Mouse (Mus musculus): ENCODE measurements at regions not wholly inside any gene's neighbourhood (a gene's known extent, or its start where the extent isn't known, plus 50 kb on each side); places are given as distances from the start of the nearest gene placed in this dataset.
A peak's percentile ranks its signal among the peaks of the same experiment; 100 is the strongest.
"Not testable (repeated sequence)": the region's sequence is repeated elsewhere in the genome, so short reads cannot be mapped to it uniquely, and the experiment has no call there.

DNA sequence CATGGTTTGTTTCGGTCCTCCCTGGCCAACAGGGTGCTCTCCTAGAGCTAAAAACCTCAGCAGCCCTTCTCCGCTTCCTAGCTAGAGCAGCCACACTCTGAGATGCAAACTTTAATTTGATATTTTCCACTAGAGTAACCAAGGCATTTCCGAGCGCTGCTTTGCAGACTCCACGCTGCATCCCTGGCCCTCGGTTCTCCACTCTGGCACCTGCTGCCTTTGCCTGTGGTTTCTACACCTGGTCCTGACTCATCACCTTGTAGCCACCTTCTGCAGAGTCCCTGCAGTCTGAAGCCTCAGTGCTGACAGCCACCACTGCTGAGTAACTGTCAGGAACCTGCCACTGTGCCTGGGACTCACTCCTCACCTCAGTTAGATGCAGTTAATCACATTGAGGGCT is 124.5 kb downstream of the Suds3 start:
- Histone ChIP-seq H3K27ac (ENCODE audit: low read depth, low read length) (no peak overlapping the region), H3K4me3 (ENCODE audit: low read depth, low read length) (no peak overlapping the region), H3K4me1 (ENCODE audit: control insufficient read depth, insufficient read depth, low read length) (no peaks in the 10 kb centered on the region), H3K27me3 (ENCODE audit: control insufficient read depth, insufficient read depth, low read length) (no peaks in the 10 kb centered on the region), H3K9me3 (ENCODE audit: control insufficient read depth, low read length) (no peaks in the 10 kb centered on the region), H3K36me3 (ENCODE audit: control insufficient read depth, insufficient read depth, low read length) (no peaks in the 10 kb centered on the region), H3K9ac (ENCODE audit: low read length) (no peak overlapping the region), H3K4me2 (ENCODE audit: low read depth) (no peak overlapping the region)
- ATAC-seq (ENCODE audit: insufficient read depth, low FRiP score, low TSS enrichment) (no peak), DNase-seq (ENCODE audit: low spot score) (no peak)
- WGBS: 89% methylated on average over 6 of the region's 6 CpGs

DNA sequence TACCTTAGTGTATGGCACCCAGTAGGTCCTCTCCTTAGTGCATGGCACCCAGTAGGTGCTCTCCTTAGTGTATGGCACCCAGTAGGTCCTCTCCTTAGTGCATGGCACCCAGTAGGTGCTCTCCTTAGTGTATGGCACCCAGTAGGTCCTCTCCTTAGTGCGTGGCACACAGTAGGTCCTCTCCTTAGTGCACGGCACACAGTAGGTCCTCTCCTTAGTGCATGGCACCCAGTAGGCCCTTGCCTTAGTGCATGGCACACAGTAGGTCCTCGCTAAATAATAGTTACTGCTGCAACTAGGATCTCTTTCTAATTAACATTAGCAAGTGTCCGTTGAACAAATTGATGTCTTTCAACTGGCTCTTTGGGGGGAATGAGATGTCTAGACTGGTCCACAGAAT is 144.4 kb downstream of the Suds3 start:
- not testable (repeated sequence) for H3K4me2 ChIP-seq (ENCODE audit: low read depth); H3K27ac ChIP-seq (ENCODE audit: low read depth, low read length); H3K9ac ChIP-seq (ENCODE audit: low read length); H3K4me3 ChIP-seq (ENCODE audit: low read depth, low read length); H3K9me3 ChIP-seq (ENCODE audit: control insufficient read depth, low read length); ATAC-seq (ENCODE audit: insufficient read depth, low FRiP score, low TSS enrichment); H3K27me3 ChIP-seq (ENCODE audit: control insufficient read depth, insufficient read depth, low read length); H3K36me3 ChIP-seq (ENCODE audit: control insufficient read depth, insufficient read depth, low read length); H3K4me1 ChIP-seq (ENCODE audit: control insufficient read depth, insufficient read depth, low read length); DNase-seq (ENCODE audit: low spot score)
- 87% methylated on average over 4 of the region's 4 CpGs for WGBS

DNA sequence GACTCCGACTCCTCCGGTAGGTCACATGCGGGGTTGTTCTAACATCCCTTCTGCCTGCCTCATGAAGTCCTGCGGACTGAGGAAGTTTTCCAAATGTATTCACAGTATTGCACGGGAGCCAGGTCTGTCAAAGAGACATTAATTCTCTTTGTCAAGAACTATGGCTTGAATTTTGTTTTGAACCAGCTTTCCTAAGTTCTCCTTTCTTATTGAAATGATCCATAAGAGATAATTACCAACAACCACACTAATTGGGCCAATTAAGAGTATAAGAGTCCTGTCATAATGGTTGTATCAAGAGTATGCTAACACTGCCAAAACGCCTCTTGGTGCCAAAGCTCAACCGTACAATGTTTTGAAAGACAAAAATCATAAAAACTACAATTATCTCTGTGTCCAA is 151.7 kb downstream of the Suds3 start:
- ATAC-seq (ENCODE audit: insufficient read depth, low FRiP score, low TSS enrichment): no peak

DNA sequence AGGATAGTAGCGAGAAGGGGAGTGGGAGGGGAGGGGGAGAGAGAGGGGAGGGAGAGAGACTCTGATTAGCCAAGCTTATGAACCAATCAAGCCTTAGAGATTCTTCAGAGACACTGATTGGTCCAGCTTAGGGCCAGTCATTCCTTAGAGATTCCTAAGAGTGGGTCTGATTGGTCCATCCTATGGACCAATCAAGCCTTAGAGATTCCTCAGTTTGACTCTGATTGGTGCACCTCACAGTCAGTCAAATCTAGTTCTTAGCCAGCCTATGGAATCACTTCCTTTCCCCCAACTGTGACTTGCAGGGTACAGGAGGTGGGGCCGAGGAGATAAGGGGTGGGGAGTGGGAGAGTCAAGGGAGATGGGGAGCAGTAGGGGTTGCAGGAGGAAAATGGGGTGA is 152.8 kb downstream of the Suds3 start:
- H3K9me3 ChIP-seq (ENCODE audit: control insufficient read depth, low read length): no peaks in the 10 kb centered on the region; the same call in 1 of the 2 replicates
- H3K27me3 ChIP-seq (ENCODE audit: control insufficient read depth, insufficient read depth, low read length): no peaks in the 10 kb centered on the region
- no peak overlapping the region for H3K4me2 ChIP-seq (ENCODE audit: low read depth)
- H3K4me1 ChIP-seq (ENCODE audit: control insufficient read depth, insufficient read depth, low read length): no peaks in the 10 kb centered on the region
- no peak for DNase-seq (ENCODE audit: low spot score)
- ATAC-seq (ENCODE audit: insufficient read depth, low FRiP score, low TSS enrichment): no peak
- H3K9ac ChIP-seq (ENCODE audit: low read length): no peak overlapping the region
- no peak overlapping the region for H3K4me3 ChIP-seq (ENCODE audit: low read depth, low read length)
- no peak overlapping the region for H3K27ac ChIP-seq (ENCODE audit: low read depth, low read length)
- H3K36me3 ChIP-seq (ENCODE audit: control insufficient read depth, insufficient read depth, low read length): no peaks in the 10 kb centered on the region
- WGBS: 86% methylated on average over 2 of the region's 2 CpGs

More for the DNA sequence above, 151.7 kb downstream of the Suds3 start:
- Histone ChIP-seq H3K9me3 (ENCODE audit: control insufficient read depth, low read length) (no peaks in the 10 kb centered on the region; the same call in 1 of the 2 replicates), H3K9ac (ENCODE audit: low read length) (no peak overlapping the region), H3K4me3 (ENCODE audit: low read depth, low read length) (no peak overlapping the region), H3K4me1 (ENCODE audit: control insufficient read depth, insufficient read depth, low read length) (no peaks in the 10 kb centered on the region), H3K27ac (ENCODE audit: low read depth, low read length) (no peak overlapping the region), H3K36me3 (ENCODE audit: control insufficient read depth, insufficient read depth, low read length) (no peaks in the 10 kb centered on the region), H3K4me2 (ENCODE audit: low read depth) (no peak overlapping the region), H3K27me3 (ENCODE audit: control insufficient read depth, insufficient read depth, low read length) (no peaks in the 10 kb centered on the region)
- DNase-seq (ENCODE audit: low spot score): no peak
- WGBS: 79% methylated on average over 7 of the region's 7 CpGs

DNA sequence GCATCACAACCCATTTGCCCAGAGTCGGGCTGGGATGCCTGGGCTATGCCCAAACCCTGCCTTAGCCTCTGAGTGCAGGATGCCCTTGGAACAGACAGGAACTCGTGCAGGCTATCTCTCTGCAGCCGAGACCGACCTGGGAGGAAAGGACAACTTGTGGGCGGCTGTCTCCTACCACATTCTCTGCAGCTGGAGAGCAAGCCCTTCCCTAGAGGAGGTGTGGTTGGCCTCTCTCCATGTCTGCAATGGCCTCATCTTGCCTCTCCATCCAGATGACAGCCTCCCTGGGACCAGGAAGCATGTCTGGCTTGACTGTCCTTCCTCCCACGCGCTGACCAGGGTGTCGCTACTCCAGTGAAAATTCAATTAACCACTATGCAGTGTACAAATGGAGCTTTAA is 155.9 kb downstream of the Suds3 start:
- H3K4me1 ChIP-seq (ENCODE audit: control insufficient read depth, insufficient read depth, low read length): no peaks in the 10 kb centered on the region
- no peak overlapping the region for H3K27ac ChIP-seq (ENCODE audit: low read depth, low read length)
- ATAC-seq (ENCODE audit: insufficient read depth, low FRiP score, low TSS enrichment): no peak
- no peaks in the 10 kb centered on the region for H3K9me3 ChIP-seq (ENCODE audit: control insufficient read depth, low read length)
- no peak for DNase-seq (ENCODE audit: low spot score)
- H3K27me3 ChIP-seq (ENCODE audit: control insufficient read depth, insufficient read depth, low read length): no peaks in the 10 kb centered on the region
- H3K4me2 ChIP-seq (ENCODE audit: low read depth): no peak overlapping the region
- H3K4me3 ChIP-seq (ENCODE audit: low read depth, low read length): no peak overlapping the region
- H3K9ac ChIP-seq (ENCODE audit: low read length): no peak overlapping the region
- H3K36me3 ChIP-seq (ENCODE audit: control insufficient read depth, insufficient read depth, low read length): no peaks in the 10 kb centered on the region
- WGBS: 80% methylated on average over 8 of the region's 8 CpGs

DNA sequence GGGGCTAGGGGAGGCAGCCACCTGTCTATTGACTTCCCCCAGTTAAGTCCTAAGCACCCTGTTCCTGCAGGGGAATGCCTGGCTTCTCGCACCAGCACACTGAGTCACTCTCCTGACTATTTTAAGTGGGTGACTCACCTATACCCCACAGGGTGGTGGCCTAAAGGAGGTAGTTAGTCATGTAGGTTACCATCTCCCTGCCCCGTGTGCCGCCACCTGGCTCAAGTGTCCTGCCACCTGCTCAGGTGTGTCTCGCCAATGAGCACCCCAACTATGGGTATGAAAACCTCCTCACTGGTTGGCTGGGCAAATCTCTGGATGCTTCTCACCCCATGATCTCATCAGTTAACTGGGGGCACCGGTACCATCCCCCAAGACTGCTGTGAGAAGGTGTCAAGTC is 157.8 kb downstream of the Suds3 start:
- ATAC-seq (ENCODE audit: insufficient read depth, low FRiP score, low TSS enrichment) (no peak), DNase-seq (ENCODE audit: low spot score) (no peak)
- no peaks in the 10 kb centered on the region for H3K27me3 ChIP-seq (ENCODE audit: control insufficient read depth, insufficient read depth, low read length)
- H3K4me2 ChIP-seq (ENCODE audit: low read depth): no peak overlapping the region
- WGBS: 85% methylated on average over 5 of the region's 5 CpGs
- H3K4me1 ChIP-seq (ENCODE audit: control insufficient read depth, insufficient read depth, low read length): no peaks in the 10 kb centered on the region
- H3K4me3 ChIP-seq (ENCODE audit: low read depth, low read length): no peak overlapping the region
- no peak overlapping the region for H3K9ac ChIP-seq (ENCODE audit: low read length)
- H3K36me3 ChIP-seq (ENCODE audit: control insufficient read depth, insufficient read depth, low read length): no peaks in the 10 kb centered on the region
- H3K27ac ChIP-seq (ENCODE audit: low read depth, low read length): no peak overlapping the region
- H3K9me3 ChIP-seq (ENCODE audit: control insufficient read depth, low read length): no peaks in the 10 kb centered on the region

DNA sequence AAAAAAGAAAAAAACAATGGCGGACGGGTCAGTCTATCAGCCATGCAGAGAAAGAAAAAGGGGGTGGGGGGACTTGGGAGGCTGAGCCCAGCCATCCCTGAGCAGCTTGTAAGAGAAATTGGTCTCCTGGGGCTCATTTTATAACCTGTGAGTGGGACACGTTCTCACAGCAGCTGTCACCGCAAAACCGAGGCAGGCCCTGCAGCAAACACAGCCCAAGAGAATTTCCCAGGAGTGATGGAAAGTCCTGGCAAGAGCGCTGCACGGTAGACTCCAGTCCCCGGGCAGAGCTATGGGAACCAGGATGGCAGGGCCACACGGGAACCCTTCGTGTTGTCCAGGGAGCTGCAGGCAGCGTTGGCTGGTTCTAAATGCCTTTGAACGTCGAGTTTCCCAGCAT is 159.3 kb downstream of the Suds3 start:
- Histone ChIP-seq H3K36me3 (ENCODE audit: control insufficient read depth, insufficient read depth, low read length) (no peaks in the 10 kb centered on the region), H3K4me2 (ENCODE audit: low read depth) (no peak overlapping the region), H3K27me3 (ENCODE audit: control insufficient read depth, insufficient read depth, low read length) (no peaks in the 10 kb centered on the region), H3K4me3 (ENCODE audit: low read depth, low read length) (no peak overlapping the region), H3K9me3 (ENCODE audit: control insufficient read depth, low read length) (no peaks in the 10 kb centered on the region), H3K9ac (ENCODE audit: low read length) (no peak overlapping the region), H3K4me1 (ENCODE audit: control insufficient read depth, insufficient read depth, low read length) (no peaks in the 10 kb centered on the region), H3K27ac (ENCODE audit: low read depth, low read length) (no peak overlapping the region)
- ATAC-seq (ENCODE audit: insufficient read depth, low FRiP score, low TSS enrichment) (no peak), DNase-seq (ENCODE audit: low spot score) (peak; percentile 50)
- 49% methylated on average over 13 of the region's 13 CpGs for WGBS

DNA sequence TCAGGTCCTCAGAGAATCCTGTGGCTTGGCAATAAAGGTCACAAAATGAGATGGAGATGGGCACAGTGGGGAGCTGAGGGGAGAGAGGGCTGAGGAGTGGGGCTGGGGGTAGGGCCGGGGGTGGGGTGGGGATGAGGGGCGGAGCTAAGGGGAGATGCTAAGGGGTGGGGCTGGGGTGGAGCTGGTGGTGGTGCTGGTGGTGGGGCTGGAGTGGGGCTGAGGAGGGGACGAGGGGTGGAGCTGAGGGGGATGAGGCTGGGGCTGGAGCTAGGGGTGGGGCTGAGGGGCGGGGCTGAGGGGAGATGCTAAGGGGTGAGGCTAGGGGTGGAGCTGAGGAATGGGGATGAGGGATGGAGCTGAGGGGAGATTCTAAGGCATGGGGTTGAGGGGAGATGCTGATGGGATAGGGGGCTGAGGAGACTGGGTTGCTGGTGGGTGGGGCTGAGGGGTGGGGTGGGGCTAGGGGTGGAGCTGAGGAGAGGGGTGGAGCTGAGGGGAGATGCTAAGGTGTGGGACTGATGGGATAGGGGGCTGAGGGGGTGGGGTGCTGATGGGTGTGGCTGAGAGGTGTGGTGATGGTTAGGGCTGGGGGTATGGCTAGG is 165.5 kb downstream of the Suds3 start:
- DNase-seq (ENCODE audit: low spot score) (no peak), ATAC-seq (ENCODE audit: insufficient read depth, low FRiP score, low TSS enrichment) (no peak)
- 0% methylated on average over 3 of the region's 4 CpGs for WGBS

DNA sequence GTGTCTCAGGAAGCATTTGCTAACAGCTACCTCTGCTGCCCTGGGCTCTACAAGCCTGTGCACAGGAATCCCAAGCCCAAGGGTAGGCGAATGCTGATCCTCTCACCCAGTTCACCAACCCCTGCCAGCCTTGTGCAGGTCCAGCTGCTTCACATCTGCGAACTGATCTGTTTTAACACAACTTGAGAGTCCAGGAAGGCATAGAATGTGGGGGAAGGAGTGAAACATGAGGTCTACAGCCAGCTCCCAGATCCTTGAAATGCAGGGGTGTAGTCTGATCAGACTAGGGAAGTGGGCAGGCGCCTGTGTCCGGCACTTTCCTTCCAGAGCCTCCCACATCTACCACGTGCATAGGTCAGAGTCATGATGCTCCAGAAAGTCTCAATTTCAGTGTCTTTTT is 181.3 kb downstream of the Suds3 start:
- DNase-seq (ENCODE audit: low spot score) (no peak), ATAC-seq (ENCODE audit: insufficient read depth, low FRiP score, low TSS enrichment) (no peak)
- Histone ChIP-seq H3K4me2 (ENCODE audit: low read depth) (no peak overlapping the region), H3K4me1 (ENCODE audit: control insufficient read depth, insufficient read depth, low read length) (no peaks in the 10 kb centered on the region), H3K36me3 (ENCODE audit: control insufficient read depth, insufficient read depth, low read length) (no peaks in the 10 kb centered on the region), H3K27ac (ENCODE audit: low read depth, low read length) (no peak overlapping the region), H3K9me3 (ENCODE audit: control insufficient read depth, low read length) (no peaks in the 10 kb centered on the region), H3K4me3 (ENCODE audit: low read depth, low read length) (no peak overlapping the region), H3K27me3 (ENCODE audit: control insufficient read depth, insufficient read depth, low read length) (no peaks in the 10 kb centered on the region), H3K9ac (ENCODE audit: low read length) (no peak overlapping the region)
- 80% methylated on average over 5 of the region's 5 CpGs for WGBS

More for the DNA sequence above, 165.5 kb downstream of the Suds3 start:
- Histone ChIP-seq H3K36me3 (ENCODE audit: control insufficient read depth, insufficient read depth, low read length) (no peaks in the 10 kb centered on the region), H3K4me3 (ENCODE audit: low read depth, low read length) (no peak overlapping the region), H3K9ac (ENCODE audit: low read length) (no peak overlapping the region), H3K4me2 (ENCODE audit: low read depth) (no peak overlapping the region), H3K27me3 (ENCODE audit: control insufficient read depth, insufficient read depth, low read length) (no peaks in the 10 kb centered on the region), H3K9me3 (ENCODE audit: control insufficient read depth, low read length) (no peaks in the 10 kb centered on the region), H3K27ac (ENCODE audit: low read depth, low read length) (no peak overlapping the region), H3K4me1 (ENCODE audit: control insufficient read depth, insufficient read depth, low read length) (no peaks in the 10 kb centered on the region)
